Mouse (Mus musculus) liver, postnatal 0 days (tissue): ENCODE measurements around the gene Wnt5b.
A peak's percentile ranks its signal among the peaks of the same experiment; 100 is the strongest.

Source experiments
- CTCF ChIP-seq: sonication (generic); IDR thresholded peaks from 2 replicates; pipeline ENCODE4 v1.5.1; 2016; ENCODE audit warnings: antibody characterized with exemption, low read depth
- EP300 ChIP-seq: IDR thresholded peaks from 2 replicates; pipeline ENCODE4 v1.6.1; 2016; ENCODE audit warnings: antibody characterized with exemption, low read depth, mild to moderate bottlenecking

- no peak for TF ChIP-seq EP300
- peak; percentile 92 for TF ChIP-seq CTCF
Measured at GRCm38 (mm10) chr6:119472135-119472534, 72.0 kb downstream of the Wnt5b start.
